11 mouse cellular contexts compared by ENCODE assay signal in genomic region chr10:97159396-97159760, GRCm38 (mm10).
DNase-seq lines count a peak whose midpoint lies in the region; ATAC-seq lines count a peak whose summit lies in the region.
"Had no signal": no experiment of that assay in that cellular context is flagged by ENCODE, and none has a peak within 500 bp of the region (broad histone marks: within the 10 kb centered on the region; RNA-seq: fewer than 3 reads in every experiment).

No protein-coding gene starts in this region.

- peak; percentile 53; the same call in 1 of the 2 replicates for ATAC-seq in forebrain, embryonic 12.5 days (ENCODE audit: low FRiP score)
- ATAC-seq in midbrain, embryonic 13.5 days = peak; percentile 53; the same call in 1 of the 2 replicates

- H3K36me3 ChIP-seq in forebrain, embryonic 12.5 days (replicated peaks) = no peaks in the 10 kb centered on the region
- H3K36me3 ChIP-seq in midbrain, embryonic 13.5 days = no peaks in the 10 kb centered on the region

- H3K4me2 ChIP-seq in forebrain, embryonic 12.5 days = no peak overlapping the region; the same call in 1 of the 2 replicates
- H3K4me2 ChIP-seq in midbrain, embryonic 13.5 days (replicated peaks) = no peak overlapping the region
- H3K4me2 ChIP-seq: heart, embryonic 11.5 days; liver, embryonic 11.5 days had no signal

- H3K4me1 ChIP-seq in forebrain, embryonic 12.5 days = peaks cover 19% of the 10 kb centered on the region
- H3K4me1 ChIP-seq in midbrain, embryonic 13.5 days (replicated peaks) = peaks cover 27% of the 10 kb centered on the region

- H3K27ac ChIP-seq in forebrain, embryonic 12.5 days = 0 out of 2 replicates have a peak overlapping the region, but pooled peaks have one; percentile 65
- peak overlapping the region; percentile 51 for H3K27ac ChIP-seq in midbrain, embryonic 13.5 days

- no peak overlapping the region for H3K9ac ChIP-seq in forebrain, embryonic 12.5 days
- H3K9ac ChIP-seq in midbrain, embryonic 13.5 days (replicated peaks) = no peak overlapping the region

- no peaks in the 10 kb centered on the region for H3K27me3 ChIP-seq in forebrain, embryonic 12.5 days
- H3K27me3 ChIP-seq in midbrain, embryonic 13.5 days = no peaks in the 10 kb centered on the region

- DNase-seq in embryo, embryonic 11 days = peak; percentile 3
- no peak for DNase-seq in embryo, embryonic 9.5 days (ENCODE audit: extremely low spot score)
- DNase-seq in MN1 (ENCODE audit: low spot score) (peak; percentile 56), liver (no peak)
- DNase-seq in gastrocnemius, adult 8-10 months (ENCODE audit: low spot score in 2 of 2) = no peak
- DNase-seq in ovary, postnatal 36 days (ENCODE audit: low spot score) = no peak
- DNase-seq: kidney, postnatal 4 days had no signal

- no peaks in the 10 kb centered on the region for H3K9me3 ChIP-seq in forebrain, embryonic 12.5 days
- no peaks in the 10 kb centered on the region for H3K9me3 ChIP-seq in midbrain, embryonic 13.5 days

- no peak overlapping the region for H3K4me3 ChIP-seq in forebrain, embryonic 12.5 days (replicated peaks)
- no peak overlapping the region for H3K4me3 ChIP-seq in midbrain, embryonic 13.5 days (replicated peaks)

- 45% methylated on average over 1 of the region's 1 CpGs for WGBS in forebrain, embryonic 12.5 days
- WGBS in midbrain, embryonic 13.5 days = 25% methylated on average over 1 of the region's 1 CpGs

Comparison
In these comparisons a context has a peak if more than half of its experiments do, and no peak if none do; other contexts are left out.
1. DNase-seq: peak in embryo, embryonic 11 days (single experiment) and MN1 (single experiment); none in embryo, embryonic 9.5 days (single experiment), gastrocnemius, adult 8-10 months (0 of 2), liver (single experiment) and ovary, postnatal 36 days (single experiment).